Mouse (Mus musculus) C2C12 (cell line): ENCODE measurements around the gene Lgi1.

Experiments
- CEBPB ChIP-seq: IDR thresholded peaks from one replicate; pipeline ENCODE4 v1.6.1; 2011; ENCODE audit warnings: low read depth, mild to moderate bottlenecking, control low read depth, moderate library complexity
- CTCF ChIP-seq: IDR thresholded peaks from one replicate; pipeline ENCODE4 v1.5.1; 2011; ENCODE audit not compliant: control insufficient read depth, insufficient read depth, insufficient read length
- MAX ChIP-seq: IDR thresholded peaks from one replicate; pipeline ENCODE4 v1.6.1; 2011; ENCODE audit warnings: mild to moderate bottlenecking, control low read depth
- MYOG ChIP-seq: IDR thresholded peaks from one replicate; pipeline ENCODE4 v1.6.1; 2011; ENCODE audit not compliant: control insufficient read depth, insufficient read length; ENCODE audit errors: extremely low read depth
- USF1 ChIP-seq: IDR thresholded peaks from one replicate; pipeline ENCODE4 v1.6.1; 2011; ENCODE audit warnings: low read depth, mild to moderate bottlenecking, control low read depth, moderate library complexity

DNA sequence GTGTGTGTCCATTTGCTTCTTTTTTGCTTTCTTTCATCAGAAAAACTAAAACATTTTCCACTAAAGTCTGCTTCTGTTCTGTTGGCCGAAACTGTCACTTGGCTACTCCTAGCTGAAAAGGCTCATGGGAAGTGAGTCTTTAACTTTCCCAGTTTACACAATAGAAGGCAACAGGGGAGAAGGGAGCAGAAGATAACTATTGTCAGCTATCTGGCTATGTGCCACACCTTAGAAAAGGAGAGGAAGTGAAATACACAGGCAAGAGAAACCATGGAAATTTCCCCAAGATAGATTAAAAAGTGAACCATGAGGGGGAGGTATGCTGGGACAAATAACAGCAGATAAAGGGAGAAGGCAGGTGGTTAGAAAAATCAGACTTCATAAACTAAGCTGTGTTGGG, 89.9 kb downstream of the Lgi1 start:
- no peak for TF ChIP-seq CEBPB
- TF ChIP-seq CTCF = no peak
- TF ChIP-seq MAX = no peak
- TF ChIP-seq MYOG = no peak
- TF ChIP-seq USF1 = no peak
